Mouse (Mus musculus): Measurements from ENCODE around the gene Thra. TPM values are rescaled to one million over a fixed set of nuclear protein-coding genes. Genes with fewer than 3 reads are reported as not detected.
A peak's percentile ranks its signal among the peaks of the same experiment; 100 is the strongest.
"Not testable (repeated sequence)": the region's sequence is repeated elsewhere in the genome, so short reads cannot be mapped to it uniquely, and the experiment has no call there.

Gene Thra
- polyA plus RNA-seq, 1 experiment from 2014 or later = 24.5 TPM

DNA sequence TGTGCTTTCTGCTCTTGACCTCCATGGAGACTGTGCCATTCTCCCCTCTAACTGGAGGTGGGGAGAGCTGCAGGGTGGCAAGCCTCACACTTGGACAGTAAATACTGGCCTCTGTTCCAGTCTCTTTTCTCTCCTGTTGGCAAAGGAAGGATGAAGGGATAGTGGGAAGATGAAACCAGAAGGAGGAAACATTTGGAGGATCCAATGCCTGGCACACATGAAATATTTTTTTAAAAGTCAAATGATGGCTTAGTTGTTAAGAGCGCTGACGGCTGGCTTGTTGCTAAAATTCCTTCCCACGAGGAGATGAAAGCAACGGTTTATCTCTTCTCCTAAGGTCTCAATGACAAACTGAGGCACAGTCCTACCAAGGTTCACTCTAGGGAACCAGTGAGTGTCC, 5.3 kb upstream of the Thra start:
- TF ChIP-seq CTCF (IDR thresholded peaks at IDR 0.05; ENCODE audit: low read depth) (no peak), EP300 (optimal IDR thresholded peaks at IDR 0.05) (no peak)
- Histone ChIP-seq H3K27me3 (ENCODE audit: control insufficient read depth, insufficient read depth, low read length) (no peaks in the 10 kb centered on the region), H3K27ac (replicated peaks) (no peak overlapping the region), H3K36me3 (ENCODE audit: control insufficient read depth, insufficient read depth, low read length) (no peaks in the 10 kb centered on the region), H3K9me3 (ENCODE audit: control insufficient read depth, low read length) (no peaks in the 10 kb centered on the region), H3K4me2 (replicated peaks; ENCODE audit: low read depth) (no peak overlapping the region), H3K4me1 (replicated peaks; ENCODE audit: control insufficient read depth, insufficient read depth) (0 out of 2 replicates have a peak, but pooled peaks cover 4% of the 10 kb centered on the region), H3K9ac (ENCODE audit: low read length) (no peak overlapping the region), H3K4me3 (ENCODE audit: low read depth, low read length) (no peak overlapping the region)
- 88% methylated on average over 4 of the region's 4 CpGs for WGBS
- ATAC-seq (ENCODE audit: low FRiP score, low TSS enrichment) = no peak
- DNase-seq (ENCODE audit: low spot score) = no peak

DNA sequence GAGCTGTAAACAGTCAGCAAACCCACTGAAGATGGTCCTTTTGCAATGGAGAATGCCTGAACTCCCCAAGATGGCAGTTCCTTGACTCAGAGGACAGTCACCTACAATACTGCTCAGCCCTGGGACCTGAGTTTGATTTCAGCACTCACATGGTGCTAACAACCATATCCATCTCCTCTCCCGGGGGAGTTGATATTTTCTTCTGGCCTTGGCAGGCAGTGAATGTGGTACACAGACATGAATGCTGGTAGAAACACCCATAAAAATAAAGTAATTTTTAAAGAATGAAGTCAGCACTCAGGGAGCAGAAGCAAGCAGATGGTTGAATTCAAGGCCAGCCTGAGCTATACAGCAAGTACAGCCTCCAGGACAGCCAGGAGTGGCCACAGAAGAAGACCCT, 4.3 kb upstream of the Thra start:
- Histone ChIP-seq H3K9ac (ENCODE audit: low read length) (no peak overlapping the region), H3K4me3 (ENCODE audit: low read depth, low read length) (no peak overlapping the region), H3K4me2 (replicated peaks; ENCODE audit: low read depth) (no peak overlapping the region), H3K36me3 (ENCODE audit: control insufficient read depth, insufficient read depth, low read length) (no peaks in the 10 kb centered on the region), H3K27me3 (ENCODE audit: control insufficient read depth, insufficient read depth, low read length) (no peaks in the 10 kb centered on the region), H3K4me1 (replicated peaks; ENCODE audit: control insufficient read depth, insufficient read depth) (0 out of 2 replicates have a peak, but pooled peaks cover 4% of the 10 kb centered on the region), H3K27ac (replicated peaks) (no peak overlapping the region), H3K9me3 (ENCODE audit: control insufficient read depth, low read length) (no peaks in the 10 kb centered on the region)
- no peak for ATAC-seq (ENCODE audit: low FRiP score, low TSS enrichment)
- WGBS = 82% methylated on average over 1 of the region's 1 CpGs
- no peak for TF ChIP-seq EP300 (optimal IDR thresholded peaks at IDR 0.05)
- no peak for TF ChIP-seq CTCF (IDR thresholded peaks at IDR 0.05; ENCODE audit: low read depth)
- DNase-seq (ENCODE audit: low spot score) = no peak

- not testable (repeated sequence) for H3K4me2 ChIP-seq (replicated peaks; ENCODE audit: low read depth); H3K9ac ChIP-seq (ENCODE audit: low read length); H3K9me3 ChIP-seq (ENCODE audit: control insufficient read depth, low read length); H3K4me3 ChIP-seq (ENCODE audit: low read depth, low read length); DNase-seq (ENCODE audit: low spot score); H3K4me1 ChIP-seq (replicated peaks; ENCODE audit: control insufficient read depth, insufficient read depth); ATAC-seq (ENCODE audit: low FRiP score, low TSS enrichment); H3K27me3 ChIP-seq (ENCODE audit: control insufficient read depth, insufficient read depth, low read length); H3K27ac ChIP-seq (replicated peaks); H3K36me3 ChIP-seq (ENCODE audit: control insufficient read depth, insufficient read depth, low read length)
- 92% methylated on average over 2 of the region's 2 CpGs for WGBS
These were observed 3.2 kb upstream of the Thra start for GRCm38 (mm10) chr11:98737220-98737619.

GRCm38 (mm10) chr11:98738428-98738911, 2.0 kb upstream of the Thra start:
- peaks cover 7% of the 10 kb centered on the region; the same call in 1 of the 2 replicates for H3K4me1 ChIP-seq (replicated peaks; ENCODE audit: control insufficient read depth, insufficient read depth)
- no peak overlapping the region for H3K4me2 ChIP-seq (replicated peaks; ENCODE audit: low read depth)
- no peaks in the 10 kb centered on the region for H3K36me3 ChIP-seq (ENCODE audit: control insufficient read depth, insufficient read depth, low read length)
- H3K9ac ChIP-seq (ENCODE audit: low read length) = no peak overlapping the region
- no peak overlapping the region for H3K4me3 ChIP-seq (ENCODE audit: low read depth, low read length)
- DNase-seq (ENCODE audit: low spot score) = no peak
- ATAC-seq (ENCODE audit: low FRiP score, low TSS enrichment) = no peak
- 63% methylated on average over 4 of the region's 4 CpGs for WGBS
- no peak overlapping the region for H3K27ac ChIP-seq (replicated peaks)
- H3K27me3 ChIP-seq (ENCODE audit: control insufficient read depth, insufficient read depth, low read length) = no peaks in the 10 kb centered on the region
- no peaks in the 10 kb centered on the region for H3K9me3 ChIP-seq (ENCODE audit: control insufficient read depth, low read length)
- TF ChIP-seq EP300 (optimal IDR thresholded peaks at IDR 0.05) (no peak), CTCF (IDR thresholded peaks at IDR 0.05; ENCODE audit: low read depth) (no peak)

DNA sequence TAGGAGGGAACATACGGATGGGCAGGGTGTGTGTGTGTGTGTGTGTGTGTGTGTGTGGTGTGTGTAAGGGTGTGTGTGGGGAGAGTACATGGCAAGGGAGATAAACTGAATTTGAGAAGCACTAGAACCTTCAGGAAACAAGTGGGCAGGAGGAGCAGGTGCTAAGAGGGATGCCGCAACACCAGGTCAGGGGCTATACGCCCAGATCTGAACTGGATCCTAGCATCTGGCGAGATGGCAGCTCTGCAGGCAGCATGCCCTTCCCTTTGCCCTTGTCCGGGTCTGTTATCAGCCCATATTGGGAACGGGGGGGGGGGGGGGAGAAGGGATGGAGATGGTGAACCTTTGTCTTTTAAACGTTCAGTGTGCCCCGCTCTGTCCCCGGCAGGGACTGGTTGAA, 1.5 kb upstream of the Thra start:
- Histone ChIP-seq H3K9ac (ENCODE audit: low read length) (no peak overlapping the region), H3K27me3 (ENCODE audit: control insufficient read depth, insufficient read depth, low read length) (no peaks in the 10 kb centered on the region), H3K9me3 (ENCODE audit: control insufficient read depth, low read length) (no peaks in the 10 kb centered on the region), H3K4me2 (replicated peaks; ENCODE audit: low read depth) (no peak overlapping the region), H3K36me3 (ENCODE audit: control insufficient read depth, insufficient read depth, low read length) (no peaks in the 10 kb centered on the region), H3K4me1 (replicated peaks; ENCODE audit: control insufficient read depth, insufficient read depth) (peaks cover 9% of the 10 kb centered on the region; the same call in 1 of the 2 replicates), H3K27ac (replicated peaks) (no peak overlapping the region), H3K4me3 (ENCODE audit: low read depth, low read length) (no peak overlapping the region)
- DNase-seq (ENCODE audit: low spot score) = no peak
- WGBS = 75% methylated on average over 8 of the region's 9 CpGs
- ATAC-seq (ENCODE audit: low FRiP score, low TSS enrichment) = no peak
- TF ChIP-seq EP300 (optimal IDR thresholded peaks at IDR 0.05) (no peak), CTCF (IDR thresholded peaks at IDR 0.05; ENCODE audit: low read depth) (no peak)

- no peaks in the 10 kb centered on the region for H3K27me3 ChIP-seq (ENCODE audit: control insufficient read depth, insufficient read depth, low read length)
- no peaks in the 10 kb centered on the region for H3K36me3 ChIP-seq (ENCODE audit: control insufficient read depth, insufficient read depth, low read length)
- H3K27ac ChIP-seq (replicated peaks) = peak overlapping the region; percentile 99
- H3K4me3 ChIP-seq (ENCODE audit: low read depth, low read length) = peak overlapping the region; percentile 98
- 11% methylated on average over 8 of the region's 8 CpGs for WGBS
- no peaks in the 10 kb centered on the region for H3K9me3 ChIP-seq (ENCODE audit: control insufficient read depth, low read length)
- DNase-seq (ENCODE audit: low spot score) (no peak), ATAC-seq (ENCODE audit: low FRiP score, low TSS enrichment) (no peak)
- peak overlapping the region; percentile 98 for H3K9ac ChIP-seq (ENCODE audit: low read length)
- TF ChIP-seq CTCF (IDR thresholded peaks at IDR 0.05; ENCODE audit: low read depth) (no peak), EP300 (optimal IDR thresholded peaks at IDR 0.05) (no peak)
- peak overlapping the region; percentile 87 for H3K4me2 ChIP-seq (replicated peaks; ENCODE audit: low read depth)
- H3K4me1 ChIP-seq (replicated peaks; ENCODE audit: control insufficient read depth, insufficient read depth) = peaks cover 17% of the 10 kb centered on the region
These were observed 429 bp upstream of the Thra start for GRCm38 (mm10) chr11:98740026-98740392.

All from stomach, postnatal 0 days (tissue).